Mouse (Mus musculus): ENCODE data around the gene Ltf. TPM values are rescaled to one million over a fixed set of nuclear protein-coding genes. Genes with fewer than 3 reads are reported as not detected.

The Ltf gene
- polyA plus RNA-seq, 1 experiment from 2014 or later: 0.41 TPM

GRCm38 (mm10) chr9:110990204-110990603 lies 28.9 kb upstream of the Ltf start, which contains the start of gene Rtp3:
TSS of gene Rtp3 (minus strand) at chr9:110990583.
- no peaks in the 10 kb centered on the region for H3K4me1 ChIP-seq (ENCODE audit: control insufficient read depth, insufficient read depth, low read length)

DNA sequence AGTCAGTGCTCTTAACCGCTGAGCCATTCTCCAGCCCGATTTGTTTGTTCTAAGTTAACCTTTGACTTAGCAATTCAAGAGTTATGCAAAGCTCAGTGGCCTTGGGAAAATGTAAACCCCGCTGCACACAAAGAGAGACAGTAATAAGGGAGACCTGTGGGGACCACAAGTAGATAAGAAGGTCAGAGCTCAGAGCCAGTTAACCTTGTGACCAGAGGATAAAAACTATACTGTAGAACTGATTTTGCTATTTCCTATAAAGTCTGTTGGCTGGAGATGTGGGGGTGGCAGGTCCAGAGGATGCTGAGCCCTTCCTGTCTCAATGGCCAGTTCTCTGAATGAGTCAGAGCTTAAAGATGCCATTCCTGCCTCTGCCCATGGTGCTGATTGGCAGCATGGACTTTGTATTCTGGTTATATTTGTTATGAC lies 25.8 kb upstream of the Ltf start:
- Histone ChIP-seq H3K4me3 (ENCODE audit: low read length) (no peak overlapping the region), H3K36me3 (ENCODE audit: control insufficient read depth, insufficient read depth, low read length) (no peaks in the 10 kb centered on the region), H3K4me2 (replicated peaks; ENCODE audit: low read depth, low read length) (no peak overlapping the region), H3K27me3 (ENCODE audit: control insufficient read depth, insufficient read depth, low read length) (no peaks in the 10 kb centered on the region), H3K9ac (ENCODE audit: low read depth, low read length) (no peak overlapping the region), H3K4me1 (ENCODE audit: control insufficient read depth, insufficient read depth, low read length) (no peaks in the 10 kb centered on the region), H3K27ac (ENCODE audit: low read depth, low read length) (no peak overlapping the region), H3K9me3 (ENCODE audit: control insufficient read depth, low read length) (no peaks in the 10 kb centered on the region)
- 42% methylated on average over 3 of the region's 3 CpGs for WGBS
- ATAC-seq (ENCODE audit: low FRiP score, low TSS enrichment): no peak

More at GRCm38 (mm10) chr9:110990204-110990603, 28.9 kb upstream of the Ltf start, which contains the start of gene Rtp3:
- H3K4me2 ChIP-seq (replicated peaks; ENCODE audit: low read depth, low read length): no peak within 1 kb of the TSS
- H3K36me3 ChIP-seq (ENCODE audit: control insufficient read depth, insufficient read depth, low read length): no peaks in the 10 kb centered on the region
- no peak for ATAC-seq (ENCODE audit: low FRiP score, low TSS enrichment)
- no peak within 1 kb of the TSS for H3K9ac ChIP-seq (ENCODE audit: low read depth, low read length)
- H3K27ac ChIP-seq (ENCODE audit: low read depth, low read length): no peak within 1 kb of the TSS
- H3K9me3 ChIP-seq (ENCODE audit: control insufficient read depth, low read length): no peaks in the 10 kb centered on the region
- no peaks in the 10 kb centered on the region for H3K27me3 ChIP-seq (ENCODE audit: control insufficient read depth, insufficient read depth, low read length)
- H3K4me3 ChIP-seq (ENCODE audit: low read length): no peak within 1 kb of the TSS
- WGBS: 66% methylated on average over 6 of the region's 6 CpGs

DNA sequence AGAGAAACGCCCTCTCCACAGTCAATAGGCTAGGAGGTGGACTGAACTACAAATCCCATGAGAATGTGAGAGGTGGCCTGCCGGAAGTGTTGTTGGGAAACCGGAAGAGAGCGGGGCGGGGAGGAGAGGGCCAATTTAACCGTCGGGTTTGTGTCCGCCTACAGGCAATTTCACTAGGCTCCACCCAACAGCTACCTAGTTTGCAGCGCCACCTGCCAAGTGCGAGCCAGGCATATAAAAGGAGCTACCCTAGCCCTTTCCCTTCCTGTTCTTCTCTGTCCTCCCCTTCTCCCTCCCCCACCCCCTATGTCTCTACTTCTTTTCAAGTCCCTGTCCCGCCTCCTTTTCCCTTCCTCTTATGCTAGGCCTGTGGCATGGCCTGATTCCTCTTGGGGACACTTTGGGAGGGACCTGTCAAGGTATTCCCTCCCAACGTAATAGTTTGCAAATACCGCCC lies 24.3 kb upstream of the Ltf start:
- Histone ChIP-seq H3K4me1 (ENCODE audit: control insufficient read depth, insufficient read depth, low read length) (no peaks in the 10 kb centered on the region), H3K4me3 (ENCODE audit: low read length) (peak overlapping the region; percentile 43), H3K27me3 (ENCODE audit: control insufficient read depth, insufficient read depth, low read length) (no peaks in the 10 kb centered on the region), H3K9ac (ENCODE audit: low read depth, low read length) (0 out of 2 replicates have a peak overlapping the region, but pooled peaks have one; percentile 28), H3K4me2 (replicated peaks; ENCODE audit: low read depth, low read length) (peak overlapping the region; percentile 48), H3K27ac (ENCODE audit: low read depth, low read length) (no peak overlapping the region), H3K36me3 (ENCODE audit: control insufficient read depth, insufficient read depth, low read length) (no peaks in the 10 kb centered on the region), H3K9me3 (ENCODE audit: control insufficient read depth, low read length) (no peaks in the 10 kb centered on the region)
- 5% methylated on average over 13 of the region's 13 CpGs for WGBS
- peak; percentile 88 for ATAC-seq (ENCODE audit: low FRiP score, low TSS enrichment)

GRCm38 (mm10) chr9:110997245-110997644 lies 21.8 kb upstream of the Ltf start:
- no peaks in the 10 kb centered on the region for H3K27me3 ChIP-seq (ENCODE audit: control insufficient read depth, insufficient read depth, low read length)
- WGBS: 4% methylated on average over 5 of the region's 5 CpGs
- no peak overlapping the region for H3K4me3 ChIP-seq (ENCODE audit: low read length)
- no peaks in the 10 kb centered on the region for H3K9me3 ChIP-seq (ENCODE audit: control insufficient read depth, low read length)
- no peak overlapping the region for H3K4me2 ChIP-seq (replicated peaks; ENCODE audit: low read depth, low read length)
- H3K4me1 ChIP-seq (ENCODE audit: control insufficient read depth, insufficient read depth, low read length): no peaks in the 10 kb centered on the region
- no peak overlapping the region for H3K27ac ChIP-seq (ENCODE audit: low read depth, low read length)
- no peak overlapping the region for H3K9ac ChIP-seq (ENCODE audit: low read depth, low read length)
- ATAC-seq (ENCODE audit: low FRiP score, low TSS enrichment): no peak
- H3K36me3 ChIP-seq (ENCODE audit: control insufficient read depth, insufficient read depth, low read length): no peaks in the 10 kb centered on the region

DNA sequence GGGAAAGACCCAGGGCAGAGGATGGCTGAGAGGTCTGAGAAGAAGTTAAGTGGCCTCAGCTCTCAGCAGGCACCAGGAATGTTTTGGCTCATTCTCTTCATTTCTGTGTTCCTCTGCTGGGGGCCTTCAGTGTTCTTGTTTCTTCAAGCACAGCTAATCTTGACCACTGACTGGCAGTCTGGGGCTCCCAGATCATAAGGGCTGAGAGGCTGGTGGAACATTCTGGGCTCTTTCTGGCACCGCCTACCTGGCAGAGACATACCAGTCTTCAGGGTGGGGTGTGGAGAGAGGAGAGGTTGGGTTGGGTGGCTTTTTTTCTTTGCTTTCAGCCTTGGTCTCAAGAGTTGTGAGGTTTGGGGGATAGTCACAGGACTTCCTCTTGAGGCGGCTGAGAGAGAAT lies 20.0 kb upstream of the Ltf start:
- Histone ChIP-seq H3K4me3 (ENCODE audit: low read length) (no peak overlapping the region), H3K4me2 (replicated peaks; ENCODE audit: low read depth, low read length) (no peak overlapping the region), H3K4me1 (ENCODE audit: control insufficient read depth, insufficient read depth, low read length) (no peaks in the 10 kb centered on the region), H3K27ac (ENCODE audit: low read depth, low read length) (no peak overlapping the region), H3K36me3 (ENCODE audit: control insufficient read depth, insufficient read depth, low read length) (no peaks in the 10 kb centered on the region), H3K27me3 (ENCODE audit: control insufficient read depth, insufficient read depth, low read length) (no peaks in the 10 kb centered on the region), H3K9me3 (ENCODE audit: control insufficient read depth, low read length) (no peaks in the 10 kb centered on the region), H3K9ac (ENCODE audit: low read depth, low read length) (no peak overlapping the region)
- 100% methylated on average over 2 of the region's 2 CpGs for WGBS
- ATAC-seq (ENCODE audit: low FRiP score, low TSS enrichment): no peak

- Histone ChIP-seq H3K4me3 (ENCODE audit: low read length) (no peak overlapping the region), H3K27ac (ENCODE audit: low read depth, low read length) (no peak overlapping the region), H3K4me2 (replicated peaks; ENCODE audit: low read depth, low read length) (no peak overlapping the region), H3K9me3 (ENCODE audit: control insufficient read depth, low read length) (no peaks in the 10 kb centered on the region), H3K36me3 (ENCODE audit: control insufficient read depth, insufficient read depth, low read length) (no peaks in the 10 kb centered on the region), H3K27me3 (ENCODE audit: control insufficient read depth, insufficient read depth, low read length) (no peaks in the 10 kb centered on the region), H3K9ac (ENCODE audit: low read depth, low read length) (no peak overlapping the region), H3K4me1 (ENCODE audit: control insufficient read depth, insufficient read depth, low read length) (no peaks in the 10 kb centered on the region)
- 77% methylated on average over 10 of the region's 10 CpGs for WGBS
- ATAC-seq (ENCODE audit: low FRiP score, low TSS enrichment): no peak
Measured at GRCm38 (mm10) chr9:110999856-111000255, 19.2 kb upstream of the Ltf start.

GRCm38 (mm10) chr9:111001621-111002020 lies 17.4 kb upstream of the Ltf start:
- ATAC-seq (ENCODE audit: low FRiP score, low TSS enrichment): no peak

DNA sequence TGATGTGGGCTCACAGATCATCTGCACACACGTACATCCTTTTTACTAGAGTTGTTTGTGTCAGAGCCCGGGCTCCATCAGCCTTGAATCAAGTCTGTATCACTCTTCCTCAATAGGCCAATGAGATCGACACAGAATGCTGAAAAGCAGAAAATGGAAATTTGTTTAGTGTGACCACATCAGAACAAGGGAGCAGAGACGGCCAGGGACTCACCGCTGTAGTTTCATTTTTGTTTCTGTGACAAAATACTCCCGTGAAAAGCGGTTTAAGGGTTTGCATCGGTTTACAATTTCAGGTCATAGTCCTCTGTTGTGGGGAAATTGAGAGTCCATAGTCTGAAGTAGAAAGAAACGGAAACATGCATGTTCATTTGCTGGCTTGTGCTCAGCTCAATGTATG lies 15.8 kb upstream of the Ltf start:
- WGBS: 92% methylated on average over 9 of the region's 9 CpGs
- no peak for ATAC-seq (ENCODE audit: low FRiP score, low TSS enrichment)

More at GRCm38 (mm10) chr9:111001621-111002020, 17.4 kb upstream of the Ltf start:
- Histone ChIP-seq H3K9me3 (ENCODE audit: control insufficient read depth, low read length) (no peaks in the 10 kb centered on the region), H3K27ac (ENCODE audit: low read depth, low read length) (no peak overlapping the region), H3K4me2 (replicated peaks; ENCODE audit: low read depth, low read length) (no peak overlapping the region), H3K36me3 (ENCODE audit: control insufficient read depth, insufficient read depth, low read length) (no peaks in the 10 kb centered on the region), H3K4me3 (ENCODE audit: low read length) (no peak overlapping the region), H3K9ac (ENCODE audit: low read depth, low read length) (no peak overlapping the region), H3K4me1 (ENCODE audit: control insufficient read depth, insufficient read depth, low read length) (no peaks in the 10 kb centered on the region), H3K27me3 (ENCODE audit: control insufficient read depth, insufficient read depth, low read length) (no peaks in the 10 kb centered on the region)
- WGBS: 79% methylated on average over 12 of the region's 12 CpGs

DNA sequence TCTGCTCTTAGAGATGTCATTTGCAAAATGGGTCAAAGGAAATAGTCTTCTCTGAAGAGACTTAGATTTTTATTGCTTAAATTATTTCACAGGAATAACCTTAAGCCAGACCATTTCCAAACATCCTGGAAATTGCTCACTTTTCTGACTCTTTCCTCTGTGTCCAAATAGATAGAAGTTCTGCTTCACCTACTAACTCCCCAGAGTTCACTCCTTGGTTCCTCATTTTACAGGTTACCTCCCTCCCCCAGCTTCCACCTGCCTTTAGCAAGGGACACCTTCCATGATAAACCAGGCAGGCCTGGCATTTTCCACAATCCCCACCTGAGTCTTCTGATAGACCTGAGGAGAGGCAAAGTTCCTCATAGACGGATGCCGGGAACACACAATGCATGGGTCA lies 12.5 kb upstream of the Ltf start:
- no peak overlapping the region for H3K27ac ChIP-seq (ENCODE audit: low read depth, low read length)
- WGBS: 94% methylated on average over 2 of the region's 2 CpGs

More for the DNA sequence above, 15.8 kb upstream of the Ltf start:
- H3K4me2 ChIP-seq (replicated peaks; ENCODE audit: low read depth, low read length): no peak overlapping the region
- H3K27ac ChIP-seq (ENCODE audit: low read depth, low read length): no peak overlapping the region
- no peaks in the 10 kb centered on the region for H3K27me3 ChIP-seq (ENCODE audit: control insufficient read depth, insufficient read depth, low read length)
- H3K9me3 ChIP-seq (ENCODE audit: control insufficient read depth, low read length): no peaks in the 10 kb centered on the region
- H3K4me1 ChIP-seq (ENCODE audit: control insufficient read depth, insufficient read depth, low read length): no peaks in the 10 kb centered on the region
- no peak overlapping the region for H3K4me3 ChIP-seq (ENCODE audit: low read length)
- no peak overlapping the region for H3K9ac ChIP-seq (ENCODE audit: low read depth, low read length)
- no peaks in the 10 kb centered on the region for H3K36me3 ChIP-seq (ENCODE audit: control insufficient read depth, insufficient read depth, low read length)

More for the DNA sequence above, 12.5 kb upstream of the Ltf start:
- no peak for ATAC-seq (ENCODE audit: low FRiP score, low TSS enrichment)
- no peak overlapping the region for H3K4me3 ChIP-seq (ENCODE audit: low read length)
- no peak overlapping the region for H3K9ac ChIP-seq (ENCODE audit: low read depth, low read length)
- no peaks in the 10 kb centered on the region for H3K27me3 ChIP-seq (ENCODE audit: control insufficient read depth, insufficient read depth, low read length)
- no peaks in the 10 kb centered on the region for H3K36me3 ChIP-seq (ENCODE audit: control insufficient read depth, insufficient read depth, low read length)
- no peaks in the 10 kb centered on the region for H3K4me1 ChIP-seq (ENCODE audit: control insufficient read depth, insufficient read depth, low read length)
- H3K9me3 ChIP-seq (ENCODE audit: control insufficient read depth, low read length): no peaks in the 10 kb centered on the region
- no peak overlapping the region for H3K4me2 ChIP-seq (replicated peaks; ENCODE audit: low read depth, low read length)

Measured in kidney, embryonic 14.5 days (tissue).